Mouse (Mus musculus): ENCODE results near the gene Eprs. TPM values are rescaled to one million over a fixed set of nuclear protein-coding genes. Genes with fewer than 3 reads are reported as not detected.

Gene Eprs
- polyA plus RNA-seq, 1 experiment: 35.6 TPM

GRCm38 (mm10) chr1:185405921-185406320, 43.1 kb downstream of the Eprs start:
- Histone ChIP-seq H3K27ac (replicated peaks; ENCODE audit: low read depth, low read length) (no peak overlapping the region), H3K4me3 (ENCODE audit: insufficient read depth, low read depth, low read length) (no peak overlapping the region), H3K4me1 (ENCODE audit: control insufficient read depth, insufficient read depth, insufficient read length, low read length) (no peaks in the 10 kb centered on the region)

GRCm38 (mm10) chr1:185409831-185410230, 47.0 kb downstream of the Eprs start:
- no peak overlapping the region for H3K4me3 ChIP-seq (ENCODE audit: insufficient read depth, low read depth, low read length)
- H3K4me1 ChIP-seq (ENCODE audit: control insufficient read depth, insufficient read depth, insufficient read length, low read length): no peaks in the 10 kb centered on the region
- no peak overlapping the region for H3K27ac ChIP-seq (replicated peaks; ENCODE audit: low read depth, low read length)

GRCm38 (mm10) chr1:185418011-185418410, 55.2 kb downstream of the Eprs start:
- no peaks in the 10 kb centered on the region for H3K4me1 ChIP-seq (ENCODE audit: control insufficient read depth, insufficient read depth, insufficient read length, low read length)

GRCm38 (mm10) chr1:185419805-185420204, 57.0 kb downstream of the Eprs start:
- no peak overlapping the region for H3K4me3 ChIP-seq (ENCODE audit: insufficient read depth, low read depth, low read length)
- no peak overlapping the region for H3K27ac ChIP-seq (replicated peaks; ENCODE audit: low read depth, low read length)
- no peaks in the 10 kb centered on the region for H3K4me1 ChIP-seq (ENCODE audit: control insufficient read depth, insufficient read depth, insufficient read length, low read length)

More at GRCm38 (mm10) chr1:185418011-185418410, 55.2 kb downstream of the Eprs start:
- Histone ChIP-seq H3K4me3 (ENCODE audit: insufficient read depth, low read depth, low read length) (no peak overlapping the region), H3K27ac (replicated peaks; ENCODE audit: low read depth, low read length) (no peak overlapping the region)

- no peak overlapping the region for H3K27ac ChIP-seq (replicated peaks; ENCODE audit: low read depth, low read length)
- no peak overlapping the region for H3K4me3 ChIP-seq (ENCODE audit: insufficient read depth, low read depth, low read length)
- H3K4me1 ChIP-seq (ENCODE audit: control insufficient read depth, insufficient read depth, insufficient read length, low read length): 0 out of 2 replicates have a peak, but pooled peaks cover 3% of the 10 kb centered on the region
Measured at GRCm38 (mm10) chr1:185420776-185421175, 57.9 kb downstream of the Eprs start.

GRCm38 (mm10) chr1:185426583-185426982, 63.7 kb downstream of the Eprs start:
- Histone ChIP-seq H3K4me3 (ENCODE audit: insufficient read depth, low read depth, low read length) (no peak overlapping the region), H3K27ac (replicated peaks; ENCODE audit: low read depth, low read length) (no peak overlapping the region), H3K4me1 (ENCODE audit: control insufficient read depth, insufficient read depth, insufficient read length, low read length) (0 out of 2 replicates have a peak, but pooled peaks cover 3% of the 10 kb centered on the region)

- H3K4me3 ChIP-seq (ENCODE audit: insufficient read depth, low read depth, low read length): no peak overlapping the region
- no peak overlapping the region for H3K27ac ChIP-seq (replicated peaks; ENCODE audit: low read depth, low read length)
- no peaks in the 10 kb centered on the region for H3K4me1 ChIP-seq (ENCODE audit: control insufficient read depth, insufficient read depth, insufficient read length, low read length)
Measured at GRCm38 (mm10) chr1:185430488-185430887, 67.6 kb downstream of the Eprs start.

GRCm38 (mm10) chr1:185431245-185431997, 68.6 kb downstream of the Eprs start:
- H3K4me3 ChIP-seq (ENCODE audit: insufficient read depth, low read depth, low read length): no peak overlapping the region
- H3K4me1 ChIP-seq (ENCODE audit: control insufficient read depth, insufficient read depth, insufficient read length, low read length): no peaks in the 10 kb centered on the region
- H3K27ac ChIP-seq (replicated peaks; ENCODE audit: low read depth, low read length): no peak overlapping the region

GRCm38 (mm10) chr1:185431998-185432317, 69.1 kb downstream of the Eprs start:
- Histone ChIP-seq H3K4me1 (ENCODE audit: control insufficient read depth, insufficient read depth, insufficient read length, low read length) (no peaks in the 10 kb centered on the region), H3K4me3 (ENCODE audit: insufficient read depth, low read depth, low read length) (no peak overlapping the region), H3K27ac (replicated peaks; ENCODE audit: low read depth, low read length) (no peak overlapping the region)

- H3K4me1 ChIP-seq (ENCODE audit: control insufficient read depth, insufficient read depth, insufficient read length, low read length): no peaks in the 10 kb centered on the region
- no peak overlapping the region for H3K27ac ChIP-seq (replicated peaks; ENCODE audit: low read depth, low read length)
- H3K4me3 ChIP-seq (ENCODE audit: insufficient read depth, low read depth, low read length): no peak overlapping the region
Measured at GRCm38 (mm10) chr1:185433112-185433511, 70.3 kb downstream of the Eprs start.

GRCm38 (mm10) chr1:185438841-185439580, 76.2 kb downstream of the Eprs start:
- Histone ChIP-seq H3K4me3 (ENCODE audit: insufficient read depth, low read depth, low read length) (no peak overlapping the region), H3K27ac (replicated peaks; ENCODE audit: low read depth, low read length) (no peak overlapping the region), H3K4me1 (ENCODE audit: control insufficient read depth, insufficient read depth, insufficient read length, low read length) (no peaks in the 10 kb centered on the region)

GRCm38 (mm10) chr1:185441703-185442472, 79.0 kb downstream of the Eprs start:
- Histone ChIP-seq H3K27ac (replicated peaks; ENCODE audit: low read depth, low read length) (no peak overlapping the region), H3K4me1 (ENCODE audit: control insufficient read depth, insufficient read depth, insufficient read length, low read length) (no peaks in the 10 kb centered on the region), H3K4me3 (ENCODE audit: insufficient read depth, low read depth, low read length) (no peak overlapping the region)

GRCm38 (mm10) chr1:185448936-185449335, 86.1 kb downstream of the Eprs start:
- H3K4me1 ChIP-seq (ENCODE audit: control insufficient read depth, insufficient read depth, insufficient read length, low read length): no peaks in the 10 kb centered on the region
- no peak overlapping the region for H3K4me3 ChIP-seq (ENCODE audit: insufficient read depth, low read depth, low read length)
- H3K27ac ChIP-seq (replicated peaks; ENCODE audit: low read depth, low read length): no peak overlapping the region

GRCm38 (mm10) chr1:185449727-185450126, 86.9 kb downstream of the Eprs start:
- Histone ChIP-seq H3K4me1 (ENCODE audit: control insufficient read depth, insufficient read depth, insufficient read length, low read length) (no peaks in the 10 kb centered on the region), H3K27ac (replicated peaks; ENCODE audit: low read depth, low read length) (no peak overlapping the region)

GRCm38 (mm10) chr1:185451077-185451476, 88.2 kb downstream of the Eprs start:
- Histone ChIP-seq H3K27ac (replicated peaks; ENCODE audit: low read depth, low read length) (no peak overlapping the region), H3K4me3 (ENCODE audit: insufficient read depth, low read depth, low read length) (no peak overlapping the region)

More at GRCm38 (mm10) chr1:185449727-185450126, 86.9 kb downstream of the Eprs start:
- no peak overlapping the region for H3K4me3 ChIP-seq (ENCODE audit: insufficient read depth, low read depth, low read length)

More at GRCm38 (mm10) chr1:185451077-185451476, 88.2 kb downstream of the Eprs start:
- peaks cover 4% of the 10 kb centered on the region for H3K4me1 ChIP-seq (ENCODE audit: control insufficient read depth, insufficient read depth, insufficient read length, low read length)
